Mouse (Mus musculus): Measurements from ENCODE around the gene Cog8.
A peak's percentile ranks its signal among the peaks of the same experiment; 100 is the strongest.

Cog8 gene

GRCm38 (mm10) chr8:107056076-107056972 is at the start of gene Cog8, which contains the start of gene Nip7:
Gene Cog8 (minus strand): TSS chr8:107056689.
Gene Nip7 (plus strand): TSS chr8:107056877.
- peak; percentile 99 for DNase-seq

GRCm38 (mm10) chr8:107104547-107104946 is 48.1 kb upstream of the Cog8 start:
- peak; percentile 80 for DNase-seq

GRCm38 (mm10) chr8:107100635-107101034 is 44.1 kb upstream of the Cog8 start:
- no peak for DNase-seq

GRCm38 (mm10) chr8:107096366-107097036 is 40.0 kb upstream of the Cog8 start, which contains the start of gene Terf2:
Gene Terf2 (minus strand): TSS chr8:107096547.
- DNase-seq: peak; percentile 97

- DNase-seq: peak; percentile 42
Observed at GRCm38 (mm10) chr8:107095717-107096365, 39.4 kb upstream of the Cog8 start.

- no peak for DNase-seq
Observed at GRCm38 (mm10) chr8:107090531-107090930, 34.0 kb upstream of the Cog8 start.

- no peak for DNase-seq
Observed at GRCm38 (mm10) chr8:107088526-107089063, 32.1 kb upstream of the Cog8 start.

GRCm38 (mm10) chr8:107086018-107086417 is 29.5 kb upstream of the Cog8 start:
- DNase-seq: no peak

- DNase-seq: no peak
Observed at GRCm38 (mm10) chr8:107085358-107085757, 28.9 kb upstream of the Cog8 start.

GRCm38 (mm10) chr8:107076239-107076888 is 19.9 kb upstream of the Cog8 start:
- DNase-seq: no peak

- no peak for DNase-seq
Observed at GRCm38 (mm10) chr8:107074128-107074527, 17.6 kb upstream of the Cog8 start.

GRCm38 (mm10) chr8:107073706-107074105 is 17.2 kb upstream of the Cog8 start:
- no peak for DNase-seq

- peak; percentile 91 for DNase-seq
Observed at GRCm38 (mm10) chr8:107065511-107066496, 9.3 kb upstream of the Cog8 start, which contains the start of gene Tmed6. Gene Tmed6 (minus strand): TSS chr8:107065644.

GRCm38 (mm10) chr8:107062613-107063012 is 6.1 kb upstream of the Cog8 start:
- no peak for DNase-seq

- no peak for DNase-seq
Observed at GRCm38 (mm10) chr8:107056973-107057369, 482 bp upstream of the Cog8 start.

GRCm38 (mm10) chr8:107052046-107052445 is 4.4 kb downstream of the Cog8 start:
- no peak for DNase-seq

- DNase-seq: no peak
Observed at GRCm38 (mm10) chr8:107049480-107049879, 7.0 kb downstream of the Cog8 start.

GRCm38 (mm10) chr8:107048061-107048941 is 8.2 kb downstream of the Cog8 start, which contains the start of gene Pdf:
Gene Pdf (minus strand): TSS chr8:107048614.
- DNase-seq: peak; percentile 83

GRCm38 (mm10) chr8:107046976-107047375 is 9.5 kb downstream of the Cog8 start:
- DNase-seq: no peak

- DNase-seq: no peak
Observed at GRCm38 (mm10) chr8:107045478-107045877, 11.0 kb downstream of the Cog8 start.

All from kidney, adult 9 months (tissue).